Mouse (Mus musculus) layer of hippocampus, adult 18-20 months (tissue): ENCODE measurements at regions not wholly inside any gene's neighbourhood (a gene's known extent, or its start where the extent isn't known, plus 50 kb on each side); places are given as distances from the start of the nearest gene placed in this dataset.

Source experiments
- DNase-seq, 2 experiments: peaks; one replicate each; pipeline ENCODE4 v3.0.0; 2022; ENCODE audit warnings: low spot score in 2 of 2

DNA sequence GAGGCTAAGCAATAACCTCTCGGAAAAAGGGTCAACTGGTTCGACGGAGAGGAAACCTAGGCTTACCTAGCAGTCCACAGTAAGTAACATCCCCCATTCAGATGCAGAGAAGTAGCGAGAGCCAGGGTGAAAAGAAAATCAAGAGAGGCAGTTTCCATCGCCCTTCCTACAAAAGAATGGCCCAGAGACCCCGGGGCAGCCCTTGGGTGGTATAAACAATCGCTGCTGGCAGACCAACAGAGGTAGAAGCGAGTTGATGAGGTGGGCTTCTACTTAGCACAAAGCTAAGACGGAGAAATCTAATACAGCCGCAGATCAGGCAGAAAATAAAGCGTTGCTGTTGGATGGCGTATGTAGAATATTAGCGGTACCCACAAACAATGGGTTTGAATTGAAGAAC lies 57.8 kb upstream of the Arl15 start:
- no peak for DNase-seq

DNA sequence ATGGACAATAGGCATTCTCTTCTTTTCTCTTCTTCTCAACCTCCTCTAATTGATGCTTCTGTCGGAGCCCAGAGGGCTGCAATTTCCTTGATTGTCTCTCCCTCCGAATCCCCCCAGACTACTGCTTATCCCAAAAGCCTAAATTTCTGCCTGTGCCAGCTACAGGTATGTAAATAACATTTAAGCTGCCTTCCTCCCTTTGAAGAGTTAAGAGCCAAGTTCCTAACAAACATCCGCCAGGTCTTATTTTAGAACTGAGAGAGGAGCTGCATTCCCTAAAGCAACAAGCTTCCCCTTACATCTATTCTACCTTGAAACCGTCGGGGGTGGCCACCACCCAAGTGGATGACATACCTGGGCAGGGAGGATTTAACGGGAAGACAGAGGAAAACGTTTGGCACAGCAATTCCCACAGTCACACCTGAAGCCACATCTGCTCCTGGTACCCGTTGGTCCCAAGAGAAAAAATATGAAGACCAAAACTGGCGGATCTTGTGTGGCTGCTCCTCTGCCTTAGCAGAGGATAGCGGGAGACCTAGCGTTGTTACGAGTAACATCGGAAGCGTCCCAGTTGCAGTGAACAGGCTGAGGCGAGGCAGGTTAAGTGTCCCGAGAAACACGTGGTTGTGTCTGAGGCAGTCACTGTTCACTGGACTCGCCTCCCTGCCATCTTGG lies 58.6 kb upstream of the Arl15 start:
- DNase-seq = no peak

DNA sequence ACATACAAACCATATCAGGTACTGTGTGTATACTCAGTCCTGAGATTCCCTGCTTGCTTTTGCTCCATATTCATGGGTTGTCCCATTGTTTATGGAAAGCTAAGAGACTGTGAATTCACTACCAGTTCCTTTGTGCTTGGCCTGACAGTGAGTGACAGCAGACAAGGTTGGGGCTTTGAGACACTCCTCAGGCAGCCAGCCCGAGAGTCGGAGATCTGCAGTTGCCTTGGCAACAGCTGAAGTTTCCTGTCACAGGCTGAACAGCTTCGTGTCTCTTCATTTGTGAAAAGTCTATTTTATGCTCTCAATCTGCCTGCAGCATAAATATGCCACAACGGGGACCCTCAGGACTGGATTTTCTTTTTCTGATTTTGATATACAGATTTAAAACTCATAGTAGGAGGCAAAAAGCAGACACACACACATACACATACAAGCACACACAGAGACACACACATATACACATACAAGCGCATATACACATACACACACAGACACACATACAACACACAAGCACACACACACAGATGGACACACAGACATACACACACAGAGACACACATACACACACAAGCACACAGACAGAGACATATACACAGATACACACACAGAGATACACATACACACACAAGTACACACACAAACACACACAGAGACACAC lies 60.0 kb upstream of the Arl15 start:
- DNase-seq = peak; percentile 62 to 77

DNA sequence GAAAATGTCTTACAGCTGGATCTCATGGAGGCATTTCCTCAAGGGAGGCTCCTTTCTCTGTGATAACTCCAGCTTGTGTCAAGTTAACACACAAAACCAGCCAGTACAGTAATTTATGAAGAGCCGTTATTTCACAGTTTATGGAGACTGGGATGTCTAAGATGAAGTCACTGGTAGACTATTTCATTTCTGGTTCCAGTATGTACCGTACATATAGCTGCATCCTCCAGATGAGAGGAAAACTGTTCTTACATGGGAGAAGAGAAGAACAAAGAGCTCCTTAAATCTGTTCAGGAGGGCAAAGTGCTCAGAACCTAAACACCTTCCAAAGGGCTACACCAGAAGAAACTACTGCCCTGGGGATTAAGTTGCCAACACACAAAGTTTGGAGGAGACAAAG lies 60.6 kb upstream of the Arl15 start:
- no peak for DNase-seq

DNA sequence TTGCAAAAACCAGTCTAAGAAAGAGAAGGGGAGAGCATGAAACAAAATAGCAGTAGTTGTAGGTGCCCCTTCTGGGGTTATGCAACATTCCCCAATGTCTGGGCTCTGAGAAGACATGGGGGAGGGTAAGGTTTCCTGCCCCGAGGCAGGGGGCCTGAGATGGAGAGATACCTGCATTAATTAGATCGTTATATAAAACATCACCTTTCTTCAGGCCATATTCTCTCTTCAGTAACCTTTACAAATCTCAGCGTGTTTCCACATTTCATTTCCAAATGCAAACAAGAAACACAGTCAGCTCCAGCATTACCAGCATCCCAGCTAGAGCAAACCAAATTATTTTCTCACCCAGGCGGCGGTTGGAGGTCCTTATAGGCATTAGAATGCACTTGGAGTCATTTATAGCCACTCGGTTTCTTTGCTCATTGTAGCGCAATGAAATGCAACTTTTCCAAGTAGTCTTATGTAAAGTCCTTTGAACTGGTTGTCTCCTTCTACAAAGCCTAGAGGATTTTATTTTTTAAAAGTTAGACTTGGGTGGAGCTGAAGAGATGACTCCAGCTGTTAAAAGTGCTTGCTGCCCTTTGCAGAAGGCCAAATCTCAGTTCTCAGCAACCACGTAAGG lies 63.4 kb upstream of the Arl15 start:
- no peak for DNase-seq

DNA sequence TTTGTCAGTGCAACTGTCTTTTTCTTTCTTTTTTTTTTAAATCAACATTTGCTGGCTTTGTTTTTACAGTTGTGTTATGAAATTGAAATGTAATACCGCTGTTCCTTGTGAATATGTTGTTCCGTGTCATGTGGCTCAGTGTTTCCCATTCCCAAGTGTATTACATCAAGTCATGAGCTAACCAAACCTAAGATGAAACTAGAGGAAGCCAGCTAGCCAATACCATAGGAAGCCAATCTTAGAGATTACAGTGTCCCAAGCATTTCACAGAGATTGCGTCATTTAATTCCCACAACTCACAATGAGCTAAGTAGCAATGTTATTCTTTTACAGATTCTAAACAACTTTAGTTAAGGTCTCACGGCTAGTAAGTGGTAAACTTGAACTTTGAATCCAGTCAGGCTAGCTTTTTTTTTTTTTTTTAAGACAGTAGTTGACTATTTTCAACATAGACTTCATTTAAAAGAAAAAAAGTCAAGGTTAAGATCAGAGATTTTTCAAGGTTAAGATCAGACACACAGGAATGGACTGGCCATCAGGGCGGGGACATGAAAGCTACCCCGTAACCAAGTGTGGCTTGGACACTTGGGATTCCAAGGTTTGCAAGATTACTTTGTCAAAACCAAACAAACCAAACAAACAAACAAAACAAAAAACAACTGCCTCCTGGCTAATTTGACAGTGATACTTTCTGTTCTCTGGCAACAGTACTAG lies 64.1 kb upstream of the Arl15 start:
- no peak for DNase-seq

DNA sequence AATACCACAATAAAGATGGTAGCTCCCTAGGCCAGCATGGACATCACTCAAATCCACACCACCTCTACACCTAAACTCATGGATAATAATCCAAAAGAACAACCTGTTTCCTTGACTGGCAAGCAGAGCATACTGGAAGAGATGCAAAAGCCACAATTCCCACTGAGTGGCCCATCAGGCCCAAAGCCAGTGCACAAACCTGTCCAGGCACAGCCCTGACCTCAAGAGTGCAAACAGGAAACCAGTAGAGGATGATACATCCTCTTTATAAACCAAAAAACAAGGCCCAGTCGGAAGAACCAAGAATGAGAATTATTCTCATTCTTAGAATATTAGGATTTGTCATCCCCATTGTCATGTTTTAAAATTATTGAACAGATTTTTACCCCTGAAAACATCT lies 64.7 kb upstream of the Arl15 start:
- no peak for DNase-seq

DNA sequence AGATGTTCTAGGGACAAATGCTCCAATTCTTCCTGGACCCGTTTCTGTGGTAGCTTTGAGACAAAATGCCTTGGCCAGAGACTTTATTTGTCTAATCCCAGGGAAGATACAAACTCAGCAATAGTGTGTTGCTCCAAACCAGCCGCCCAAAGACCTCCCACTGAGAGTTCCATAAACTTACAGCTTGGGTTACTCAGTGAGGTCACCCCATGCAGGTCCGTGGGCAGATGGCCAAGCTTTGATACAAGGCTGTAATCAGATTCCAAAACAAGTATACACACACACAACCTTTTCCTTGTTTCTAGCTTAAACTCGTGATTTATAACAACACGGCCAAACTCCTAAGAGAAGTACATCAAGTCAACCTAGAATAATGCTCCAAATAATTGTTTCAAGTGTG lies 64.6 kb upstream of the Hspb3 start:
- DNase-seq = no peak

DNA sequence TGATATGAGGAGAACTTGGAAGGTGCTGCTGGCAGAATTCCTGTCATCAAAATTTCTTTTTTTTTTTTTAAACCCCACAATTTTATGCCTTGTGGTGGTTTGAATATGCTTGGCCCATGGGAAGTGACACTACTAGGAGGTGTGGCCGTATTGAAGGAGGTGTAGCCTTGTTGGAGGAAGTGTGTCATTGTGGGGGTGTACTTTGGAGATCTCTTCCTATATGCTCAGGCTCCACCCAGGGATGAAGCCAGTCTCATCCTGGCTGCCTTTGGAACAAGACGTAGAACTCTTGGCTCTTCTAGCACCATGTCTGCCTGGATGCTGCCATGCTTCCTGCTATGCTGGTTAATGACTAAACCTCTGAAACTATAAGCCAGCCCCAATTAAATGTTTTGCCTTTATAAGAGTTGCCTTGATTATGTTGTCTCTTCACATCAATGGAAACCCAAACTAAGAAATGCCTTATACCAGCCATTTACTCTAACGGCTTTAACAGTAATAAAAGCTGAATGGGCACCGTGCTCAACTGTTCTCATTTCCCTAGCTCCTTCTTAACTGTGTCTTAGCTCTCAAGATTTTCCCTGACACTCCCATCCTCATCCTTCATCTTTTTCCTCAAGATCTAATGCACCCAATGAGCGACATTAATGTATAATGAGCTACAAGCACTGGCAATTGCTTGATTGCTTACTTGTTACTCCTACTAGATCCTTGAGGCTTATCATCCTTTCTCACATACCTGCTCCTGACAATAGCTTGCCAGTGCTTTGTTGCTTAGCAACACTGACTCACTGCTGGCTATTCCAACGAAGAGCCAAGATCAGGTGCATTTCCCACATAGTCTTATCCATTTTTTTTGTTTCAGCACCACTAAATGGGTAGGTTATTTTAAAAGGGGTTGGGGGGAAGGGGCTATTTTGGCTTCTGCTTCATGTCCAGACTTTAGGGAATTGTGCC lies 61.7 kb upstream of the Hspb3 start:
- no peak for DNase-seq

DNA sequence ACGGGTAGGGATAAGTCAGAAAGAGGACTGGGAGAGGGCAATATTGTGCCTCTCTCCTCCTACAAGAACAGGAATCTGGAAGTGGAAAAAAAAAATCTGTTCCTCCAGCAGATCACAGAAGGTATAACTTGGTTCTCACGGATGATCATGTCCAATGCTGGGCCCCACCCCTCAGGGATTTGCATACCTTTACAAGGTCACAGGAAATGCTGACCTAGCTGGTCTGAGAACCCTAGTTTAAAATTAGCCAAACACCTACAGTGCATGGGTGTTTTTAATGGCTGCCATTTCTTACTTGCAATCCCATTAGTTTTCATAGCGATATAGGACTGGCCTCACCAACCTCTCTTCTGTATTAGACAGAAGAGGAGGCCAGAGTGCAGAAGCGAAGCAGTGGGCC lies 51.8 kb upstream of the Hspb3 start:
- no peak for DNase-seq

DNA sequence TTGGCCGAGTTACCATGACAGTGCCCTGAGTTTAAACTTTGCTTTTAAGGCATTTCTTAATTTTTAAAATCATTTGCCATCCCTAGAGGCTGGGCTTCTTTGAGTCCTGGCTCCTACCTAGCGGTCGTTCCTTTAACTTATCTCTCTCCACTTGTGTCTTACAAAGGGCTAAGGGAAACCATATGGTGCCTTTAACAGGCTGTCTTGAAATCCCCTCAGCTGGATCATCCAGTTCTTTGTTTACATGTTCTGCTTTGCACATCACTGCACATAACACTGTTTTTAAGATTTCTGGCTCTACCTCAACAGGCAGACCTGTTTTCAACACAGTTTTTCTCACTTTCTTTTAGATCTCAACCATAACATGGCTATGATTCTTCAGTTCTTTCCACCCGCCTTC lies 50.4 kb upstream of the Hspb3 start:
- no peak for DNase-seq
